Mouse (Mus musculus): Measurements from ENCODE around the gene Pmm2. TPM values are rescaled to one million over a fixed set of nuclear protein-coding genes. Genes with fewer than 3 reads are reported as not detected.

Pmm2 gene
- 100 to 1,000 TPM; 151 to 331 (median 267) TPM for total RNA-seq (2018; cell fraction: chromatin; rRNA removed)
- total RNA-seq (2018; cell fraction: cytosol; rRNA removed) = 10 to 100 TPM; 48.6 to 74.8 (median 59.6) TPM
- 100 to 1,000 TPM in 22 of 26 experiments, 10 to 100 TPM in 4; 88.6 to 220 (median 128) TPM for total RNA-seq (2018; cell fraction: nucleus; rRNA removed)
- 58.2 to 78.8 TPM (median 59.4 TPM) in 3 replicates for polyA plus RNA-seq (2018)

- Histone ChIP-seq H3K4me3 (ENCODE audit: inconsistent target) (peak within 1 kb of the TSS; percentile 83), H3K79me2 (ENCODE audit: inconsistent target) (peaks cover 93% of the 10 kb centered on the region), H3K27ac (peak within 1 kb of the TSS; percentile 86), H3K36me3 (ENCODE audit: inconsistent target) (peaks cover 14% of the 10 kb centered on the region; the same call in 1 of the 2 replicates)
- 2% methylated on average over 59 of the region's 59 CpGs for WGBS (ENCODE audit: missing documents)
Observed at GRCm38 (mm10) chr16:8637217-8638051, at the start of gene Pmm2, which contains the start of gene Tmem186. TSS of gene Pmm2 (plus strand) at chr16:8637674. TSS of gene Tmem186 (minus strand) at chr16:8637712.

GRCm38 (mm10) chr16:8595411-8595810, 42.1 kb upstream of the Pmm2 start:
- no peaks in the 10 kb centered on the region for H3K36me3 ChIP-seq (ENCODE audit: inconsistent target)
- H3K79me2 ChIP-seq (ENCODE audit: inconsistent target) = no peaks in the 10 kb centered on the region
- no peak overlapping the region for H3K4me3 ChIP-seq (ENCODE audit: inconsistent target)
- 91% methylated on average over 4 of the region's 4 CpGs for WGBS (ENCODE audit: missing documents)
- no peak overlapping the region for H3K27ac ChIP-seq

DNA sequence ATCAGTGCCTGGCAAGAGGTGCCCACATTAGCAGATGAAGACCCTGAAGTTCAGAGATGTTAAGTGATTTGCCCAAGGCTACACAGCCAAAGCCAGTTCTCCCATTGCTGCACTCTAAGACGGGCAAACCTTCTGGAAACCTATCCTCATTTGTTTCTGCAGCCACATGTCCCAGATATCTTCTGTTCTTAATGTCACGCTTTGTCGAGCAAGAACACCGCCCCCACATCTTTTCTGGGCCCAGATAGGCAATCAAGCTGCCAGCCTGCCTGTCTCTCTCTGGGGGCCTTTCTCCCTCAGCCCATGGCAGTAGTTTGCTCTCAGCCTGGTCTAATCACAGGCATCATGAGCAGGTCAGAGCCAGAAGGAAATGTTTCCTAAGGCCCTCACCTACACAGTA, 41.1 kb upstream of the Pmm2 start:
- Histone ChIP-seq H3K36me3 (ENCODE audit: inconsistent target) (no peaks in the 10 kb centered on the region), H3K27ac (no peak overlapping the region), H3K79me2 (ENCODE audit: inconsistent target) (no peaks in the 10 kb centered on the region), H3K4me3 (ENCODE audit: inconsistent target) (no peak overlapping the region)
- 81% methylated on average over 4 of the region's 4 CpGs for WGBS (ENCODE audit: missing documents)

GRCm38 (mm10) chr16:8597516-8597915, 40.0 kb upstream of the Pmm2 start:
- WGBS (ENCODE audit: missing documents) = 95% methylated on average over 5 of the region's 5 CpGs

DNA sequence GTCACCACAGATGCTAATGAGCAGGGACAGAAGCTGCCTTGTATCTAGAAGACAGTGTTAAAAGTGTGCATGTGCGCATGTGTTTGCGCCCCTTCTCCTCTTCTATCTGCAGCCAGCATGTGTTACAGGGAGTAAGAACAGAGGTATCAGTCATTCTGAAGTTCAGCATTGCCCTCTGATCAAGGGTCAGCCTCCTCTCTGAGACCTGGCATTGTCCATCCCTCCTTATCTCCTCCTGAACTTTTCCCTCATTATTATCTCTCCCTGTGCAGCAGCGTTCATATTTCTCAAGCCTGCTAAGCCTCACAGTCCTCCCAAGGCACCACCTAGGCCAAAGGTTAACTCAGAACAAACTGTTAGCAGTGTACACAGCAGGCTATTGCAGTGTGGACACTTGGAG, 33.7 kb upstream of the Pmm2 start:
- no peak overlapping the region for H3K27ac ChIP-seq

More at GRCm38 (mm10) chr16:8597516-8597915, 40.0 kb upstream of the Pmm2 start:
- H3K79me2 ChIP-seq (ENCODE audit: inconsistent target) = no peaks in the 10 kb centered on the region
- no peaks in the 10 kb centered on the region for H3K36me3 ChIP-seq (ENCODE audit: inconsistent target)
- H3K27ac ChIP-seq = no peak overlapping the region
- no peak overlapping the region for H3K4me3 ChIP-seq (ENCODE audit: inconsistent target)

DNA sequence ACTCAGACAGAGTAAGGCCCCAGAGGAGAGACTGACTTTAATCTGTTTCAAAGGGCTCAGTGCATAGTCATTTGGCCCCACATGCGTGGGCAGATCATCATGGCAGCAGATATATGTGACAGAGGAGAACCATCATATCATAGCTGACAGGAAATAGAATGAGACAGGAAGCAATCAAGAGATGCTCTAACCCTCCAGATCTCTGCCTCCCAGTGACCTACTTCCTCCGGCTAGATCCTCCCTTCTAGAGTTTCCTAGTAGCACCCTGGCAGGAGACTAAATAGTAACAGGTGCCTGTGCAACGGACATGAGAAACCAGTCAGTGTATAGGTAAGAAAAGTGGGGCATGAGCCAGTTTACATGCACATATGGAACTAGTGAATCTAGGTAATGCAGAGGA, 27.1 kb upstream of the Pmm2 start:
- Histone ChIP-seq H3K79me2 (ENCODE audit: inconsistent target) (no peaks in the 10 kb centered on the region), H3K36me3 (ENCODE audit: inconsistent target) (no peaks in the 10 kb centered on the region), H3K27ac (no peak overlapping the region), H3K4me3 (ENCODE audit: inconsistent target) (no peak overlapping the region)
- 81% methylated on average over 3 of the region's 3 CpGs for WGBS (ENCODE audit: missing documents)

More for the DNA sequence above, 33.7 kb upstream of the Pmm2 start:
- H3K79me2 ChIP-seq (ENCODE audit: inconsistent target) = no peaks in the 10 kb centered on the region
- WGBS (ENCODE audit: missing documents) = 94% methylated on average over 2 of the region's 3 CpGs
- no peaks in the 10 kb centered on the region for H3K36me3 ChIP-seq (ENCODE audit: inconsistent target)
- H3K4me3 ChIP-seq (ENCODE audit: inconsistent target) = no peak overlapping the region

- Histone ChIP-seq H3K4me3 (ENCODE audit: inconsistent target) (no peak overlapping the region), H3K79me2 (ENCODE audit: inconsistent target) (no peaks in the 10 kb centered on the region), H3K27ac (no peak overlapping the region), H3K36me3 (ENCODE audit: inconsistent target) (no peaks in the 10 kb centered on the region)
- 81% methylated on average over 8 of the region's 8 CpGs for WGBS (ENCODE audit: missing documents)
Observed at GRCm38 (mm10) chr16:8612214-8613005, 25.1 kb upstream of the Pmm2 start.

- no peaks in the 10 kb centered on the region for H3K79me2 ChIP-seq (ENCODE audit: inconsistent target)
- no peak overlapping the region for H3K4me3 ChIP-seq (ENCODE audit: inconsistent target)
- H3K36me3 ChIP-seq (ENCODE audit: inconsistent target) = no peaks in the 10 kb centered on the region
- H3K27ac ChIP-seq = no peak overlapping the region
- 83% methylated on average over 4 of the region's 4 CpGs for WGBS (ENCODE audit: missing documents)
Observed at GRCm38 (mm10) chr16:8613039-8613438, 24.4 kb upstream of the Pmm2 start.

DNA sequence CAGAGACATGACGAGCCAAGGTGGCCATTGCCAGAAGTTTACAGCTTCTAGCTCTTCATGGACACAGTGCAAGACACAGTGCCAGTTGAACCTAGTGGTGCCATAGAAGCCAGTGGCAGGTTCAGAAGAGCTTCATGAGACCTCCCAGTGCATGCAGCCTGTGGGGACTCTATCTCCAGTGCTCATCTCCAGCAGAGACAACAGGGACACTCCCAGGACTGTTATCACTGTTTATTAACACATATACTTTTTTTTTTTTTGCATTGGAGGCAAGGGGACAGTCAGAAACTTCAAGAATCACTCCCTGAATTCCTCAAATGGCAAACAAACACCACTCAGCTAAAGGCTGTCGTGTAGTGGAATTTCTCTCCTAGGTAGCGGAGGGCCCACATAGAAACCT, 24.0 kb upstream of the Pmm2 start:
- no peaks in the 10 kb centered on the region for H3K79me2 ChIP-seq (ENCODE audit: inconsistent target)
- 85% methylated on average over 3 of the region's 3 CpGs for WGBS (ENCODE audit: missing documents)
- no peaks in the 10 kb centered on the region for H3K36me3 ChIP-seq (ENCODE audit: inconsistent target)
- H3K27ac ChIP-seq = no peak overlapping the region
- H3K4me3 ChIP-seq (ENCODE audit: inconsistent target) = no peak overlapping the region

GRCm38 (mm10) chr16:8619659-8620314, 17.7 kb upstream of the Pmm2 start:
- Histone ChIP-seq H3K27ac (no peak overlapping the region), H3K79me2 (ENCODE audit: inconsistent target) (no peaks in the 10 kb centered on the region), H3K36me3 (ENCODE audit: inconsistent target) (no peaks in the 10 kb centered on the region), H3K4me3 (ENCODE audit: inconsistent target) (no peak overlapping the region)
- WGBS (ENCODE audit: missing documents) = 94% methylated on average over 10 of the region's 10 CpGs

- H3K79me2 ChIP-seq (ENCODE audit: inconsistent target) = no peaks in the 10 kb centered on the region
- H3K36me3 ChIP-seq (ENCODE audit: inconsistent target) = no peaks in the 10 kb centered on the region
- H3K27ac ChIP-seq = no peak overlapping the region
- H3K4me3 ChIP-seq (ENCODE audit: inconsistent target) = no peak overlapping the region
- 93% methylated on average over 16 of the region's 16 CpGs for WGBS (ENCODE audit: missing documents)
Observed at GRCm38 (mm10) chr16:8620315-8621115, 17.0 kb upstream of the Pmm2 start.

- H3K27ac ChIP-seq = no peak overlapping the region
- WGBS (ENCODE audit: missing documents) = 94% methylated on average over 2 of the region's 2 CpGs
- peaks cover 4% of the 10 kb centered on the region; the same call in 1 of the 2 replicates for H3K36me3 ChIP-seq (ENCODE audit: inconsistent target)
- peaks cover 28% of the 10 kb centered on the region for H3K79me2 ChIP-seq (ENCODE audit: inconsistent target)
- H3K4me3 ChIP-seq (ENCODE audit: inconsistent target) = no peak overlapping the region
Observed at GRCm38 (mm10) chr16:8630419-8630818, 7.1 kb upstream of the Pmm2 start.

GRCm38 (mm10) chr16:8631428-8631827, 6.0 kb upstream of the Pmm2 start:
- Histone ChIP-seq H3K79me2 (ENCODE audit: inconsistent target) (peaks cover 39% of the 10 kb centered on the region), H3K4me3 (ENCODE audit: inconsistent target) (no peak overlapping the region), H3K36me3 (ENCODE audit: inconsistent target) (peaks cover 4% of the 10 kb centered on the region; the same call in 1 of the 2 replicates), H3K27ac (no peak overlapping the region)
- 47% methylated on average over 5 of the region's 5 CpGs for WGBS (ENCODE audit: missing documents)

Data from macrophage (primary cell).